Mouse (Mus musculus): ENCODE measurements around the gene Sigirr. TPM values are rescaled to one million over a fixed set of nuclear protein-coding genes. Genes with fewer than 3 reads are reported as not detected.

The Sigirr gene
- polyA plus RNA-seq (2021; fragmentation: Nextera tagmentation), result 1.5 and 1.6 TPM in 2 replicates
- long read RNA-seq, experiment 1, partial matches to known transcripts, result 1 of 2 reads
- long read RNA-seq, experiment 1, other reads (novel, unspliced or antisense), result 1 of 2 reads
- long read RNA-seq, experiment 2, partial matches to known transcripts, result 0 of 11 reads
- long read RNA-seq, experiment 2, other reads (novel, unspliced or antisense), result 11 of 11 reads

GRCm38 (mm10) chr7:141099911-141100691 lies at the start of gene Sigirr:
Gene Sigirr (minus strand): TSS chr7:141100572.

DNA sequence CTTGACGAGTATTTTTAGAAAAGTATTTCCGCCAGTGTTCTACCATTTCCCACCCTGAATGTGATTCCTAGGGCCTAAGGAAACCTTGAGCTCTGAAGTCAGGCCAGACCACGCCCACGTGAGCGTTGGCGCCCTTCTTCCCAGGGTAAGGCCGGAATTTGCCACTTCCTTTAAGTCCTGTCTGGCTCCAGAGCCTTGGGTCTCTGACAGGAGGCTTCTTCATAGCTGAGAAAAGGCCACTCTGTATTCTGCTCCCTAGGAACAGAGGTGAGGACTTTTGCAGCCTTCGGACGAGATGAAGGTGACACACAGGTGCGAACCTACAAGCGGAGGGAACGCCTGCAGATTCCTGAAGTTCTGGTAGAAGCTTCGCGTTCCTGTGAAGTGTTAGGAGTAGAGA lies 21.9 kb upstream of the Sigirr start, which contains the start of gene Ptdss2:
Gene Ptdss2, plus strand, starts transcription at position 138 of the 400 bp plus-strand sequence.

GRCm38 (mm10) chr7:141117636-141118035 lies 17.3 kb upstream of the Sigirr start, which contains the start of gene Ano9:
Gene Ano9 (minus strand): TSS chr7:141117806.

DNA sequence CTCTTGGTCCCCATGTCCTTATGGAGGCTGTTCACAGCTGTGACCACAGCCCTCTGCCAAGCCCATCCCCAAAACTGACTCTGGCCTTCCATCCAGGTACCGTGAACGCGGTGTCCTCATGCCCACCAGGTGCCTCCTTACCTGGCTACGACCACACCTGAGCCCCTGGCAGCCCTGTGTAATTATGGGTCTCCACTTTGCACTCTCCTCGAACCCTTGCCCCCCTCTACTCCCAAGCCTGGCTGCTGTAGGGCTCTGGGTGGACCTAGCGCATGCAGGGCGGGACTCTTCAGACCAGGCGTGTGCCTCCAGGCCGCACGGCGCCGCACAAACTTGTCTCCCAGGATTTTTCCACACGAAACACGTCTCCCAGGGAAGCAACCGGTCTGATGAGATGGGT lies 22.5 kb downstream of the Sigirr start, which contains the start of gene Pkp3:
Gene Pkp3, plus strand, starts transcription at position 378 of the 400 bp plus-strand sequence.

DNA sequence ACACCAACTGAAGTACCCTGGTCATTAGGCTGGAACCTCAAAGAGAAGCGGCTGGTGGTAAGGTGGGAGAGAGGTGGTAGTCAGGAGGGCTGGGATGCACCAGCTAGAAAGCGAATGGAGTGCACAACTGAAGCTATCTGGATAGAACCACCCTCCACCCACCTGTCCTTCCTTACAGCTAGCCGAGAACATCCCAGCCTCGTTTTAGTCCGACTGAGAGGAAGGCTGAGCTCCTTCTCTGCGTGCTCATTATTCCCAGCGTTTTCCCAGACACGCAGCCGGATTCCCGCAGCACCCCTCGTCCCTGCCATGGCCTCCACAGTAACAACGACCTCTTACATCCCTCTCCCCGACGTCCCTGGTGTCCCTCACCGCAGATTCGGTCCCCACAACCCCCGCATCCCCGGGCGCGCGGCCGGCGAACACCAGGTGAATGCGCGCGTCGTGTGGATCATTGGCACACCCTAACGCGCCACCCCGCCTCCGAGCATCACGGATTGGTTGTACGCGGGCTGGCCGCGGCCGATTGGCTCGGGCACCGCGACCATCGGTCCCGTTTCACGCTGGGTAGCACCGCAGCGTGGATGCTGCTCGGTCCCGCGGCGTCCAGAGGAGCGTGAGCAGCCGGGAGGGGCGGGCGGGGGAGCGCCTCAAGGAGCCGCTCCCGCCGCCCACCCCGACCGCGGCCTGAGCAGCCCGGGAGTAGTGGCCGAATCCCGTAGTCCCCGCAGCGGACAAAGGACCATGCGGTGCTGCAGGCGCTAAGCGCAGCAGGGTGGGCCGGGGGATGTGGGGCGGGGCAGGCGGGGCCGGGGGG lies 39.7 kb downstream of the Sigirr start, which contains the start of gene B4galnt4:
Gene B4galnt4, plus strand, starts transcription at position 679 of the 817 bp plus-strand sequence.

Other genes starting within 250 kb of the Sigirr start
- gene Gm45785, start 244.2 kb downstream of the Sigirr start, polyA plus RNA-seq (2021; fragmentation: Nextera tagmentation), result 3.0 TPM in 1 of 2 replicates, not detected in the other
- 52.9 and 59.6 TPM in 2 replicates for gene Ric8a, start 243.6 kb downstream of the Sigirr start, polyA plus RNA-seq (2021; fragmentation: Nextera tagmentation)
- gene Bet1l, start 243.0 kb downstream of the Sigirr start, polyA plus RNA-seq (2021; fragmentation: Nextera tagmentation), result 72.6 and 88.5 TPM in 2 replicates
- gene Psmd13, start 218.6 kb downstream of the Sigirr start, polyA plus RNA-seq (2021; fragmentation: Nextera tagmentation), result 96.9 and 105 TPM in 2 replicates
- gene Sirt3, start 218.3 kb downstream of the Sigirr start, polyA plus RNA-seq (2021; fragmentation: Nextera tagmentation), result 114 and 117 TPM in 2 replicates
- gene Cox8b, start 200.1 kb downstream of the Sigirr start, polyA plus RNA-seq (2021; fragmentation: Nextera tagmentation), result 2.6 and 126 TPM in 2 replicates
- 0.16 and 0.31 TPM in 2 replicates for gene Nlrp6, start 179.7 kb downstream of the Sigirr start, polyA plus RNA-seq (2021; fragmentation: Nextera tagmentation)
- 1.6 and 2.2 TPM in 2 replicates for gene Pgghg, start 159.2 kb downstream of the Sigirr start, polyA plus RNA-seq (2021; fragmentation: Nextera tagmentation)
- not detected in 2 replicates for gene Ifitm5, start 150.3 kb downstream of the Sigirr start, polyA plus RNA-seq (2021; fragmentation: Nextera tagmentation)
- gene Gm45717, start 144.6 kb downstream of the Sigirr start, polyA plus RNA-seq (2021; fragmentation: Nextera tagmentation), result not detected in 2 replicates
- 51.2 and 53.5 TPM in 2 replicates for gene Ifitm2, start 144.6 kb downstream of the Sigirr start, polyA plus RNA-seq (2021; fragmentation: Nextera tagmentation)
- gene Ifitm1, start 133.4 kb downstream of the Sigirr start, polyA plus RNA-seq (2021; fragmentation: Nextera tagmentation), result 4.4 and 5.5 TPM in 2 replicates
- 59.4 and 78.8 TPM in 2 replicates for gene Ifitm3, start 89.8 kb downstream of the Sigirr start, polyA plus RNA-seq (2021; fragmentation: Nextera tagmentation)
- 0.31 TPM in 1 of 2 replicates, not detected in the other for gene Ifitm6, start 82.6 kb downstream of the Sigirr start, polyA plus RNA-seq (2021; fragmentation: Nextera tagmentation)
- gene Gm17387, start 71.4 kb downstream of the Sigirr start, polyA plus RNA-seq (2021; fragmentation: Nextera tagmentation), result not detected in 2 replicates
- 16.5 and 19.8 TPM in 2 replicates for gene B4galnt4, start 39.5 kb downstream of the Sigirr start, polyA plus RNA-seq (2021; fragmentation: Nextera tagmentation)
- gene Pkp3, start 22.4 kb downstream of the Sigirr start, polyA plus RNA-seq (2021; fragmentation: Nextera tagmentation), result 0.25 and 0.46 TPM in 2 replicates
- gene Ano9, start 17.2 kb upstream of the Sigirr start, polyA plus RNA-seq (2021; fragmentation: Nextera tagmentation), result 0.04 TPM in 1 of 2 replicates, not detected in the other
- gene Ptdss2, start 21.8 kb upstream of the Sigirr start, polyA plus RNA-seq (2021; fragmentation: Nextera tagmentation), result 38.2 and 41.7 TPM in 2 replicates
- 64.0 and 68.9 TPM in 2 replicates for gene Rnh1, start 72.3 kb upstream of the Sigirr start, polyA plus RNA-seq (2021; fragmentation: Nextera tagmentation)
- 44.0 and 48.3 TPM in 2 replicates for gene Hras, start 93.4 kb upstream of the Sigirr start, polyA plus RNA-seq (2021; fragmentation: Nextera tagmentation)
- 3.0 and 3.7 TPM in 2 replicates for gene Lrrc56, start 93.6 kb upstream of the Sigirr start, polyA plus RNA-seq (2021; fragmentation: Nextera tagmentation)
- gene Lmntd2, start 113.5 kb upstream of the Sigirr start, polyA plus RNA-seq (2021; fragmentation: Nextera tagmentation), result 0.19 TPM in 1 of 2 replicates, not detected in the other
- gene Rassf7, start 115.3 kb upstream of the Sigirr start, polyA plus RNA-seq (2021; fragmentation: Nextera tagmentation), result 2.4 and 2.5 TPM in 2 replicates
- gene Phrf1, start 128.2 kb upstream of the Sigirr start, polyA plus RNA-seq (2021; fragmentation: Nextera tagmentation), result 21.3 and 23.3 TPM in 2 replicates
- gene Irf7, start 165.9 kb upstream of the Sigirr start, polyA plus RNA-seq (2021; fragmentation: Nextera tagmentation), result 2.7 TPM in 2 replicates
- 0.06 TPM in 1 of 2 replicates, not detected in the other for gene Cdhr5, start 176.2 kb upstream of the Sigirr start, polyA plus RNA-seq (2021; fragmentation: Nextera tagmentation)
- gene Sct, start 178.6 kb upstream of the Sigirr start, polyA plus RNA-seq (2021; fragmentation: Nextera tagmentation), result 0.67 and 0.82 TPM in 2 replicates
- gene Drd4, start 191.4 kb upstream of the Sigirr start, polyA plus RNA-seq (2021; fragmentation: Nextera tagmentation), result 0.09 and 0.15 TPM in 2 replicates
- gene Deaf1, start 227.1 kb upstream of the Sigirr start, polyA plus RNA-seq (2021; fragmentation: Nextera tagmentation), result 65.4 and 72.8 TPM in 2 replicates
- gene Tmem80, start 227.2 kb upstream of the Sigirr start, polyA plus RNA-seq (2021; fragmentation: Nextera tagmentation), result 32.9 and 33.3 TPM in 2 replicates
- gene Eps8l2, start 238.3 kb upstream of the Sigirr start, polyA plus RNA-seq (2021; fragmentation: Nextera tagmentation), result 2.8 and 5.0 TPM in 2 replicates

Data from layer of hippocampus, adult 6 months (tissue).